Mouse (Mus musculus): ENCODE data around the gene Khdc4.

GRCm38 (mm10) chr3:88713709-88714108 lies 28.1 kb downstream of the Khdc4 start:
- TF ChIP-seq CTCF (IDR thresholded peaks at IDR 0.05; ENCODE audit: insufficient read depth, low read depth, low read length) (no peak), POLR2A (IDR thresholded peaks at IDR 0.05; ENCODE audit: insufficient read depth, low read depth, low read length) (no peak)
